Mouse (Mus musculus): Measurements from ENCODE around the gene Ccdc42. TPM values are rescaled to one million over a fixed set of nuclear protein-coding genes. Genes with fewer than 3 reads are reported as not detected.
A peak's percentile ranks its signal among the peaks of the same experiment; 100 is the strongest.

The Ccdc42 gene
- polyA plus RNA-seq, 1 experiment from 2014 or later = 0.39 TPM

DNA sequence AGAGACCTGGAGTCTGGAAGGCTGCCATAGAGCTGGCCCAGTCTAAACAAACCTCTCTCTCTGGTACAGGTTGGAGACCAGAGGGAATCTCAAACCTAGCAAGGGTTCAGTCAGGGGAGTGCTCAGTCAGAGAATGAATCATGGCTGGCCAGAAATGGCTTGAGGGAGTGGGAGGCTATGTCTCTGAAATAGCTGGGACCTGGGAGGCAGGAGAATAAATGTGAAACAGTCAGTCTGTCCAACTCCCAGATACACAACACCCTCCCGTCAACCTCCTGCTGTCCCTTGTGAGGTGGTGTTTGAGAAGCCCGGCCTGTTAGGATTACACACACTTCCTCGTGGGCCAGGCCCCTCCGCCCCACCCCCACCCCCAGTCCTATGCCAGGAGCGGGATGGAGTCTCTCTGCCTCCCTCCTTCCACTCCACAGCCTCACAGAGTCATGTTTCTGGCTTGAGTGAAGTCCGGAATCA, 13.8 kb downstream of the Ccdc42 start:
- WGBS = 50% methylated on average over 6 of the region's 6 CpGs

GRCm38 (mm10) chr11:68601486-68601991, 14.7 kb downstream of the Ccdc42 start:
- Histone ChIP-seq H3K27me3 (replicated peaks; ENCODE audit: control insufficient read depth, insufficient read depth, low read length) (no peaks in the 10 kb centered on the region), H3K36me3 (ENCODE audit: control insufficient read depth, insufficient read depth, low read length) (no peaks in the 10 kb centered on the region), H3K4me2 (ENCODE audit: low read length) (no peak overlapping the region), H3K4me3 (ENCODE audit: low read depth, low read length) (no peak overlapping the region), H3K9me3 (replicated peaks; ENCODE audit: control insufficient read depth, low read length) (no peaks in the 10 kb centered on the region), H3K9ac (ENCODE audit: low read length) (no peak overlapping the region), H3K4me1 (ENCODE audit: control insufficient read depth, insufficient read depth, low read length) (0 out of 2 replicates have a peak, but pooled peaks cover 10% of the 10 kb centered on the region), H3K27ac (ENCODE audit: low read depth, low read length) (0 out of 2 replicates have a peak overlapping the region, but pooled peaks have one; percentile 10)
- ATAC-seq = no peak
- DNase-seq (ENCODE audit: low spot score) = no peak
- WGBS = 9% methylated on average over 9 of the region's 9 CpGs

More for the DNA sequence above, 13.8 kb downstream of the Ccdc42 start:
- Histone ChIP-seq H3K9ac (ENCODE audit: low read length) (no peak overlapping the region), H3K9me3 (replicated peaks; ENCODE audit: control insufficient read depth, low read length) (no peaks in the 10 kb centered on the region), H3K4me3 (ENCODE audit: low read depth, low read length) (no peak overlapping the region), H3K27me3 (replicated peaks; ENCODE audit: control insufficient read depth, insufficient read depth, low read length) (no peaks in the 10 kb centered on the region), H3K36me3 (ENCODE audit: control insufficient read depth, insufficient read depth, low read length) (no peaks in the 10 kb centered on the region), H3K27ac (ENCODE audit: low read depth, low read length) (no peak overlapping the region), H3K4me1 (ENCODE audit: control insufficient read depth, insufficient read depth, low read length) (0 out of 2 replicates have a peak, but pooled peaks cover 10% of the 10 kb centered on the region), H3K4me2 (ENCODE audit: low read length) (no peak overlapping the region)
- DNase-seq (ENCODE audit: low spot score) (no peak), ATAC-seq (no peak)

GRCm38 (mm10) chr11:68602200-68602931, 15.5 kb downstream of the Ccdc42 start:
- no peak overlapping the region for H3K9ac ChIP-seq (ENCODE audit: low read length)
- H3K4me1 ChIP-seq (ENCODE audit: control insufficient read depth, insufficient read depth, low read length) = 0 out of 2 replicates have a peak, but pooled peaks cover 10% of the 10 kb centered on the region
- no peak for ATAC-seq
- no peak overlapping the region for H3K27ac ChIP-seq (ENCODE audit: low read depth, low read length)
- no peak overlapping the region for H3K4me3 ChIP-seq (ENCODE audit: low read depth, low read length)
- no peak for DNase-seq (ENCODE audit: low spot score)
- H3K9me3 ChIP-seq (replicated peaks; ENCODE audit: control insufficient read depth, low read length) = no peaks in the 10 kb centered on the region
- WGBS = 21% methylated on average over 8 of the region's 8 CpGs
- no peaks in the 10 kb centered on the region for H3K36me3 ChIP-seq (ENCODE audit: control insufficient read depth, insufficient read depth, low read length)
- H3K27me3 ChIP-seq (replicated peaks; ENCODE audit: control insufficient read depth, insufficient read depth, low read length) = no peaks in the 10 kb centered on the region
- no peak overlapping the region for H3K4me2 ChIP-seq (ENCODE audit: low read length)

DNA sequence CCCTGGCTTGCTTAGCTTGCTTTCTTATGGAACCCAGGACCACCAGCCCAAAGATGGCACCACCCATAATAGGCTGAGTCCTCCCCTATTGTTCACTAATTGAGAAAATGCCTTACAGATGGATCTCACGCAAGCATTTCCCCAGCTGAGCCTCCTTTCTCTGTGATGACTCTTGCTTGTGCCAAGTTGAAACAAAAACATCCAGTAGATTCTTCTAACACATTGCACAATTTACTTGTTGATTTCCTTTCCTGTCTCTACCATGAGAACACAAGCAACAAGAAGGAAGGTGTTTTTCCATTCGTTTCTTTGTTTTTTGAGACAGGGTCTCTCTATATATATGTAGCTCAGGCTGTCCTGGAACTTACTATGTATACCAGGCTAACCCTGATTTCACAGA, 20.2 kb downstream of the Ccdc42 start:
- 80% methylated on average over 2 of the region's 2 CpGs for WGBS
- Histone ChIP-seq H3K4me2 (ENCODE audit: low read length) (no peak overlapping the region), H3K27me3 (replicated peaks; ENCODE audit: control insufficient read depth, insufficient read depth, low read length) (no peaks in the 10 kb centered on the region), H3K9me3 (replicated peaks; ENCODE audit: control insufficient read depth, low read length) (no peaks in the 10 kb centered on the region), H3K4me3 (ENCODE audit: low read depth, low read length) (no peak overlapping the region), H3K9ac (ENCODE audit: low read length) (no peak overlapping the region), H3K27ac (ENCODE audit: low read depth, low read length) (no peak overlapping the region), H3K4me1 (ENCODE audit: control insufficient read depth, insufficient read depth, low read length) (0 out of 2 replicates have a peak, but pooled peaks cover 6% of the 10 kb centered on the region), H3K36me3 (ENCODE audit: control insufficient read depth, insufficient read depth, low read length) (no peaks in the 10 kb centered on the region)
- ATAC-seq = no peak
- no peak for DNase-seq (ENCODE audit: low spot score)

GRCm38 (mm10) chr11:68609910-68610566, 23.2 kb downstream of the Ccdc42 start:
- 58% methylated on average over 9 of the region's 9 CpGs for WGBS
- H3K9ac ChIP-seq (ENCODE audit: low read length) = no peak overlapping the region
- no peaks in the 10 kb centered on the region for H3K36me3 ChIP-seq (ENCODE audit: control insufficient read depth, insufficient read depth, low read length)
- H3K4me1 ChIP-seq (ENCODE audit: control insufficient read depth, insufficient read depth, low read length) = no peaks in the 10 kb centered on the region
- DNase-seq (ENCODE audit: low spot score) (peak; percentile 29), ATAC-seq (no peak)
- no peaks in the 10 kb centered on the region for H3K9me3 ChIP-seq (replicated peaks; ENCODE audit: control insufficient read depth, low read length)
- H3K4me3 ChIP-seq (ENCODE audit: low read depth, low read length) = no peak overlapping the region
- H3K27ac ChIP-seq (ENCODE audit: low read depth, low read length) = no peak overlapping the region
- no peak overlapping the region for H3K4me2 ChIP-seq (ENCODE audit: low read length)
- H3K27me3 ChIP-seq (replicated peaks; ENCODE audit: control insufficient read depth, insufficient read depth, low read length) = no peaks in the 10 kb centered on the region

GRCm38 (mm10) chr11:68610567-68610947, 23.7 kb downstream of the Ccdc42 start:
- H3K4me2 ChIP-seq (ENCODE audit: low read length) = no peak overlapping the region
- 90% methylated on average over 8 of the region's 8 CpGs for WGBS
- no peak overlapping the region for H3K27ac ChIP-seq (ENCODE audit: low read depth, low read length)
- H3K9ac ChIP-seq (ENCODE audit: low read length) = no peak overlapping the region
- no peaks in the 10 kb centered on the region for H3K4me1 ChIP-seq (ENCODE audit: control insufficient read depth, insufficient read depth, low read length)
- H3K36me3 ChIP-seq (ENCODE audit: control insufficient read depth, insufficient read depth, low read length) = no peaks in the 10 kb centered on the region
- ATAC-seq = no peak
- no peak for DNase-seq (ENCODE audit: low spot score)
- H3K4me3 ChIP-seq (ENCODE audit: low read depth, low read length) = no peak overlapping the region
- H3K27me3 ChIP-seq (replicated peaks; ENCODE audit: control insufficient read depth, insufficient read depth, low read length) = no peaks in the 10 kb centered on the region
- no peaks in the 10 kb centered on the region for H3K9me3 ChIP-seq (replicated peaks; ENCODE audit: control insufficient read depth, low read length)

- no peaks in the 10 kb centered on the region for H3K36me3 ChIP-seq (ENCODE audit: control insufficient read depth, insufficient read depth, low read length)
- 67% methylated on average over 5 of the region's 5 CpGs for whole genome bisulfite sequencing
- no peaks in the 10 kb centered on the region for H3K27me3 ChIP-seq (replicated peaks; ENCODE audit: control insufficient read depth, insufficient read depth, low read length)
- H3K9ac ChIP-seq (ENCODE audit: low read length) = no peak overlapping the region
- ATAC-seq = no peak
- no peak for DNase-seq (ENCODE audit: low spot score)
- no peak overlapping the region for H3K27ac ChIP-seq (ENCODE audit: low read depth, low read length)
- H3K4me1 ChIP-seq (ENCODE audit: control insufficient read depth, insufficient read depth, low read length) = no peaks in the 10 kb centered on the region
- H3K9me3 ChIP-seq (replicated peaks; ENCODE audit: control insufficient read depth, low read length) = no peaks in the 10 kb centered on the region
- H3K4me3 ChIP-seq (ENCODE audit: low read depth, low read length) = no peak overlapping the region
- no peak overlapping the region for H3K4me2 ChIP-seq (ENCODE audit: low read length)
These were observed 26.4 kb downstream of the Ccdc42 start for GRCm38 (mm10) chr11:68613071-68613711.

DNA sequence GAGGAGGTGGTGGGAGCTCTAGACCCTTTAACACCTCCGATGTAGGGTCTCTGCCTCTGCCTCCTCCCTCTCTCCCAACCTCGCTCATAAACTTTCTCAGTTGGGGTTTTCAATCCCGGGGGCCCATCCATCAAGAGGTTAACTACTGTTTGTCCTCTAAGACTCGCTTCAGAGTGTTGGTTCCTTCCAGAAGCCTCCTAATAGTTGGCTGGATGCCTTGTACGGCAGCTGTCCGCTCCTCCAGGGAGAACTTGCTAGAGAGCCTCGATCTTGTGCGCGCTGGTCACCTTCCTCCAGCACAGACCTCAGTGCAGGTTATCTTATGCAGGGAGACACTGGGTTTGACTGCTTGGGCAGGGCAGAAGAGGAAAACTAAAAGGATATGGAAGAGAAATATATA, 35.9 kb downstream of the Ccdc42 start:
- Histone ChIP-seq H3K27me3 (replicated peaks; ENCODE audit: control insufficient read depth, insufficient read depth, low read length) (no peaks in the 10 kb centered on the region), H3K4me2 (ENCODE audit: low read length) (peak overlapping the region; percentile 46; the same call in 1 of the 2 replicates), H3K9ac (ENCODE audit: low read length) (no peak overlapping the region), H3K4me3 (ENCODE audit: low read depth, low read length) (no peak overlapping the region), H3K9me3 (replicated peaks; ENCODE audit: control insufficient read depth, low read length) (no peaks in the 10 kb centered on the region), H3K4me1 (ENCODE audit: control insufficient read depth, insufficient read depth, low read length) (0 out of 2 replicates have a peak, but pooled peaks cover 7% of the 10 kb centered on the region), H3K27ac (ENCODE audit: low read depth, low read length) (no peak overlapping the region), H3K36me3 (ENCODE audit: control insufficient read depth, insufficient read depth, low read length) (no peaks in the 10 kb centered on the region)
- DNase-seq (ENCODE audit: low spot score) = no peak
- no peak for ATAC-seq
- WGBS = 82% methylated on average over 9 of the region's 9 CpGs
